Mouse (Mus musculus) gastrocnemius, adult 8-10 months (tissue): ENCODE measurements around the gene Aga. TPM values are rescaled to one million over a fixed set of nuclear protein-coding genes. Genes with fewer than 3 reads are reported as not detected.
A peak's percentile ranks its signal among the peaks of the same experiment; 100 is the strongest.
"Not testable (repeated sequence)": the region's sequence is repeated elsewhere in the genome, so short reads cannot be mapped to it uniquely, and the experiment has no call there.

Experiments
- DNase-seq, 2 experiments: peaks; one replicate each; pipeline ENCODE4 v3.0.0; 2022; ENCODE audit warnings: low spot score in 2 of 2
- total RNA-seq, 4 experiments: library from RNA; stranded (reverse); gene quantifications; 2 replicates each; pipeline ENCODE4 v1.2.4; 2022

Gene Aga
- 10 to 100 TPM; 11.2 to 13.6 (median 11.7) TPM for total RNA-seq

GRCm38 (mm10) chr8:53511551-53512127 is at the start of gene Aga:
TSS of gene Aga (plus strand) at chr8:53511727.
- peak; percentile 69 to 82 for DNase-seq

GRCm38 (mm10) chr8:53489063-53489462 is 22.5 kb upstream of the Aga start:
- no peak for DNase-seq

GRCm38 (mm10) chr8:53496216-53496615 is 15.3 kb upstream of the Aga start:
- DNase-seq: no peak

- DNase-seq: no peak
Observed at GRCm38 (mm10) chr8:53496885-53497326, 14.6 kb upstream of the Aga start.

GRCm38 (mm10) chr8:53538049-53538448 is 26.5 kb downstream of the Aga start:
- DNase-seq: not testable (repeated sequence)

- no peak for DNase-seq
Observed at GRCm38 (mm10) chr8:53539585-53539984, 28.1 kb downstream of the Aga start.

- DNase-seq: no peak
Observed at GRCm38 (mm10) chr8:53562441-53563040, 51.0 kb downstream of the Aga start.

GRCm38 (mm10) chr8:53566223-53566622 is 54.7 kb downstream of the Aga start:
- DNase-seq: no peak

Other genes with a start within 250 kb of the Aga start
- gene Neil3, start 127.3 kb downstream of the Aga start, total RNA-seq: not detected